8 mouse cellular contexts compared by ENCODE assay signal in genomic region chr9:71826040-71826525, GRCm38 (mm10). TPM values are rescaled to one million over a fixed set of nuclear protein-coding genes. Genes with fewer than 3 reads are reported as not detected.
A peak's percentile ranks its signal among the peaks of the same experiment; 100 is the strongest.
DNase-seq lines count a peak whose midpoint lies in the region; ATAC-seq and TF ChIP-seq lines count a peak whose summit lies in the region.

No protein-coding gene starts in this region.

- TF ChIP-seq EP300 in heart, postnatal 0 days (IDR thresholded peaks at IDR 0.05; ENCODE audit: low read depth), result no peak

- peaks cover 7% of the 10 kb centered on the region for H3K4me1 ChIP-seq in heart, postnatal 0 days (ENCODE audit: control insufficient read depth, insufficient read depth)

- H3K4me2 ChIP-seq in heart, postnatal 0 days (ENCODE audit: low read depth, low read length), result peak overlapping the region; percentile 48

- no peaks in the 10 kb centered on the region for H3K36me3 ChIP-seq in heart, postnatal 0 days (replicated peaks; ENCODE audit: control insufficient read depth, insufficient read depth, low read length)

- no peak for TF ChIP-seq CTCF in heart, postnatal 0 days (IDR thresholded peaks at IDR 0.05; ENCODE audit: low read depth)

- DNase-seq in urinary bladder, adult 2 months (ENCODE audit: low spot score), result peak; percentile 36
- no peak for DNase-seq in urinary bladder, postnatal 10 days (ENCODE audit: low spot score)
- peak; percentile 89 to 94 for DNase-seq in cerebellum, postnatal 14 days
- peak; percentile 81 for DNase-seq in heart, postnatal 0 days (ENCODE audit: low spot score)
- peak; percentile 29 to 36 for DNase-seq in layer of hippocampus, postnatal 36 days
- peak; percentile 68 for DNase-seq in ovary, postnatal 36 days (ENCODE audit: low spot score)
- DNase-seq in thymus, postnatal 25 days, result no peak
- no peak for DNase-seq in yolk sac, embryonic 10.5 days (ENCODE audit: low spot score)

- WGBS in heart, postnatal 0 days, result 38% methylated on average over 12 of the region's 12 CpGs

- H3K27me3 ChIP-seq in heart, postnatal 0 days (ENCODE audit: control insufficient read depth, insufficient read depth, low read length), result no peaks in the 10 kb centered on the region

- peak overlapping the region; percentile 60 for H3K27ac ChIP-seq in heart, postnatal 0 days (ENCODE audit: low read depth)

- no peak overlapping the region for H3K9ac ChIP-seq in heart, postnatal 0 days (replicated peaks; ENCODE audit: low read depth, low read length)

- H3K4me3 ChIP-seq in heart, postnatal 0 days (ENCODE audit: low read depth, low read length), result no peak overlapping the region

- no peaks in the 10 kb centered on the region for H3K9me3 ChIP-seq in heart, postnatal 0 days (replicated peaks; ENCODE audit: control insufficient read depth, low read length)

- ATAC-seq in heart, postnatal 0 days (ENCODE audit: insufficient read depth, low read depth), result peak; percentile 89

RNA-seq across cellular contexts. Expression of gene Cgnl1, which starts 54.7 kb away (rescaled TPM):
- 10.4 and 16.7 TPM in 2 replicates for polyA plus RNA-seq in urinary bladder, adult 2 months (2012; rRNA removed)
- total RNA-seq in heart, postnatal 0 days (2014; rRNA removed; ENCODE audit: low replicate concordance), result 20.0 and 29.3 TPM in 2 replicates
- 20.1 and 20.6 TPM in 2 replicates for polyA plus RNA-seq in heart, postnatal 0 days (2015; fragmentation: Nextera tagmentation; extraction: Ambion mirVana)
- 1 to 10 TPM; 8.4 to 10.0 TPM for total RNA-seq in layer of hippocampus, postnatal 36 days (2021)

Comparison
In these comparisons a context has a peak if more than half of its experiments do, and no peak if none do; other contexts are left out.
1. DNase-seq: peak in urinary bladder, adult 2 months (single experiment), cerebellum, postnatal 14 days (2 of 2), heart, postnatal 0 days (single experiment), layer of hippocampus, postnatal 36 days (2 of 2) and ovary, postnatal 36 days (single experiment); none in urinary bladder, postnatal 10 days (single experiment), thymus, postnatal 25 days (single experiment) and yolk sac, embryonic 10.5 days (single experiment).